Mouse (Mus musculus) erythroblast, embryonic 14.5 days (primary cell): ENCODE data around the gene Gipc2. TPM values are rescaled to one million over a fixed set of nuclear protein-coding genes. Genes with fewer than 3 reads are reported as not detected.

ENCODE experiments used
- H3K27me3 ChIP-seq: 2 replicates; pipeline ENCODE4 v1.6.1; 2012; ENCODE audit warnings: inconsistent platforms; ENCODE audit not compliant: control insufficient read depth
- H3K36me3 ChIP-seq: 2 replicates; pipeline ENCODE4 v1.6.1; 2012; ENCODE audit warnings: mild to moderate bottlenecking, inconsistent platforms; ENCODE audit not compliant: control insufficient read depth
- H3K4me1 ChIP-seq: 2 replicates; pipeline ENCODE4 v1.6.1; 2012; ENCODE audit warnings: inconsistent platforms; ENCODE audit not compliant: control insufficient read depth
- H3K4me3 ChIP-seq: replicated peaks from 2 replicates; pipeline ENCODE3; 2012; ENCODE audit warnings: moderate library complexity, mild to moderate bottlenecking, inconsistent platforms
- H3K9me3 ChIP-seq: 2 replicates; pipeline ENCODE4 v1.6.1; 2012; ENCODE audit warnings: low read length, inconsistent platforms, mixed read lengths; ENCODE audit not compliant: control insufficient read depth
- GATA1 ChIP-seq: IDR thresholded peaks from 2 replicates; pipeline ENCODE4 v1.6.1; 2012; ENCODE audit warnings: low read length, inconsistent platforms, mixed read lengths
- TAL1 ChIP-seq: IDR thresholded peaks from 3 replicates; pipeline ENCODE4 v1.6.1; 2012; ENCODE audit warnings: low read length, inconsistent platforms, mixed read lengths
- polyA plus RNA-seq: library from polyadenylated mRNA; stranded (reverse); fragments of >175 nt; gene quantifications from 2 replicates; pipeline ENCODE4 v1.2.3, GENCODE M21; 2012

The Gipc2 gene
- polyA plus RNA-seq, 1 experiment = not detected

GRCm38 (mm10) chr3:152158344-152159291 lies 7.4 kb downstream of the Gipc2 start:
- H3K4me3 ChIP-seq = no peak overlapping the region
- peaks cover 41% of the 10 kb centered on the region for H3K4me1 ChIP-seq
- peaks cover 10% of the 10 kb centered on the region for H3K27me3 ChIP-seq
- H3K36me3 ChIP-seq = no peaks in the 10 kb centered on the region
- H3K9me3 ChIP-seq = no peaks in the 10 kb centered on the region
- TF ChIP-seq TAL1 (no peak), GATA1 (no peak)

GRCm38 (mm10) chr3:152156816-152157496 lies 9.1 kb downstream of the Gipc2 start:
- Histone ChIP-seq H3K4me3 (no peak overlapping the region), H3K4me1 (peaks cover 55% of the 10 kb centered on the region), H3K36me3 (no peaks in the 10 kb centered on the region), H3K9me3 (no peaks in the 10 kb centered on the region), H3K27me3 (peaks cover 4% of the 10 kb centered on the region; the same call in 1 of the 2 replicates)
- no peak for TF ChIP-seq TAL1
- no peak for TF ChIP-seq GATA1

GRCm38 (mm10) chr3:152155296-152155948 lies 10.6 kb downstream of the Gipc2 start:
- H3K4me3 ChIP-seq = no peak overlapping the region
- no peaks in the 10 kb centered on the region for H3K36me3 ChIP-seq
- H3K4me1 ChIP-seq = peaks cover 60% of the 10 kb centered on the region
- TF ChIP-seq TAL1 (no peak), GATA1 (no peak)
- no peaks in the 10 kb centered on the region for H3K9me3 ChIP-seq
- peaks cover 4% of the 10 kb centered on the region; the same call in 1 of the 2 replicates for H3K27me3 ChIP-seq

- Histone ChIP-seq H3K9me3 (no peaks in the 10 kb centered on the region), H3K36me3 (no peaks in the 10 kb centered on the region), H3K4me1 (peaks cover 64% of the 10 kb centered on the region), H3K27me3 (peaks cover 10% of the 10 kb centered on the region), H3K4me3 (no peak overlapping the region)
- TF ChIP-seq TAL1 = no peak
- TF ChIP-seq GATA1 = no peak
These were observed 11.9 kb downstream of the Gipc2 start for GRCm38 (mm10) chr3:152154095-152154494.

GRCm38 (mm10) chr3:152153152-152153551 lies 12.9 kb downstream of the Gipc2 start:
- Histone ChIP-seq H3K36me3 (no peaks in the 10 kb centered on the region), H3K4me3 (no peak overlapping the region), H3K4me1 (peaks cover 63% of the 10 kb centered on the region), H3K9me3 (no peaks in the 10 kb centered on the region), H3K27me3 (peaks cover 15% of the 10 kb centered on the region)
- no peak for TF ChIP-seq TAL1
- TF ChIP-seq GATA1 = no peak

GRCm38 (mm10) chr3:152152483-152152804 lies 13.6 kb downstream of the Gipc2 start:
- no peaks in the 10 kb centered on the region for H3K9me3 ChIP-seq
- peaks cover 64% of the 10 kb centered on the region for H3K4me1 ChIP-seq
- H3K27me3 ChIP-seq = peaks cover 19% of the 10 kb centered on the region
- peak; percentile 89 for TF ChIP-seq TAL1
- peak; percentile 79 for TF ChIP-seq GATA1
- peak overlapping the region; percentile 58 for H3K4me3 ChIP-seq
- H3K36me3 ChIP-seq = no peaks in the 10 kb centered on the region

GRCm38 (mm10) chr3:152151725-152152482 lies 14.1 kb downstream of the Gipc2 start:
- Histone ChIP-seq H3K4me3 (peak overlapping the region; percentile 58), H3K27me3 (peaks cover 25% of the 10 kb centered on the region), H3K4me1 (peaks cover 67% of the 10 kb centered on the region), H3K36me3 (no peaks in the 10 kb centered on the region), H3K9me3 (no peaks in the 10 kb centered on the region)
- TF ChIP-seq GATA1 (no peak), TAL1 (no peak)

GRCm38 (mm10) chr3:152149863-152150262 lies 16.2 kb downstream of the Gipc2 start:
- Histone ChIP-seq H3K36me3 (no peaks in the 10 kb centered on the region), H3K4me3 (no peak overlapping the region), H3K4me1 (peaks cover 67% of the 10 kb centered on the region), H3K27me3 (peaks cover 30% of the 10 kb centered on the region), H3K9me3 (no peaks in the 10 kb centered on the region)
- TF ChIP-seq TAL1 = no peak
- no peak for TF ChIP-seq GATA1
